Mouse (Mus musculus) megakaryocyte-erythroid progenitor cell, adult 5-6 weeks (primary cell): ENCODE data around the gene Lamtor4. TPM values are rescaled to one million over a fixed set of nuclear protein-coding genes. Genes with fewer than 3 reads are reported as not detected.

Source experiments
- ATAC-seq: replicated peaks from 2 replicates; pipeline ENCODE4 v1.8.0; 2016; ENCODE audit warnings: mild to moderate bottlenecking, inconsistent platforms; ENCODE audit not compliant: severe bottlenecking, poor library complexity, low FRiP score, low TSS enrichment
- total RNA-seq, 2 experiments: library from RNA; stranded (forward) in 1 of 2; stranded (reverse) in 1 of 2; fragments of 200-1000, 215-1000 nt in 1 of 2; fragments of >200 nt in 1 of 2; fragmentation: Nextera tagmentation in 1 of 2; gene quantifications; 2 replicates each; pipeline ENCODE4 v1.2.3; 2014 to 2017

The Lamtor4 gene
- total RNA-seq, 2 experiments from 2014 or later: 28.7 to 30.0 TPM

- ATAC-seq: no peak
Measured at GRCm38 (mm10) chr5:138258542-138258941, 3.3 kb downstream of the Lamtor4 start.

DNA sequence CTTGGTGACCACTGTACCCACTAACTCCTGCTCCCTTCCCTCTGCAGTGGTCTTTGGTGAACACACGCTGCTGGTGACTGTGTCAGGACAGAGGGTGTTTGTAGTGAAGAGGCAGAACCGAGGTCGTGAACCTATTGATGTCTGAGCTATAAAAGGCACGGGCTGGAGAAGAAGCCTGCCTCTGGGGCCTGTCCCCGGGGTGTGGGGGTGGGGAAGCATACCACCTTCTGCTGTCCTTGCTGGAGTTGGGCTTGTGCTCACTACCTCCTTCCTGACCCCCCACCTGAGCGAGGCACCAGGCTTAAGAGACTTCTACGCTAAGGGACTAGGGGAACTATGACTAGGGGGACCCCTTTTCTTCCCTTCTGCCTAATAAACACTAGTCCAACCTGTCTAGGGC is 3.7 kb downstream of the Lamtor4 start:
- no peak for ATAC-seq

DNA sequence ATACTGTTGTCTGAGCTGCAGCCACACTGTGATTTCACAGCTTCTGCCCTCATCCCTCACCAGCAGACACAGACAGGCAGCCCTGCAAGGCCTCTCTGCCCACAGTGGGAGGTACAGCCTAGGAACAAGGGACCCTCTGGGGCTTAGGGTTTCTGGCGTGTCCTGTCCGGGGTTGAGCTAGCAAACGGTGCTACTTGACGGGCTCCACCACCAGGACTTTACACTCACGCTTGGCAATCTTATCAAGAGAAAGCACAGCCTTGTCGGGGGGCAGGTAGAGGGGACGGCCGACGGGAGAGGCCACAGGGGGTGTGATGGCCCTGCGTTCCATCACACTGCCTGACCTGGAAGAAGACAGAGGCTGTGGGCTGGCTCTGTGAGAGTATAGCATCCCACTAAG is 4.8 kb downstream of the Lamtor4 start:
- ATAC-seq: no peak

DNA sequence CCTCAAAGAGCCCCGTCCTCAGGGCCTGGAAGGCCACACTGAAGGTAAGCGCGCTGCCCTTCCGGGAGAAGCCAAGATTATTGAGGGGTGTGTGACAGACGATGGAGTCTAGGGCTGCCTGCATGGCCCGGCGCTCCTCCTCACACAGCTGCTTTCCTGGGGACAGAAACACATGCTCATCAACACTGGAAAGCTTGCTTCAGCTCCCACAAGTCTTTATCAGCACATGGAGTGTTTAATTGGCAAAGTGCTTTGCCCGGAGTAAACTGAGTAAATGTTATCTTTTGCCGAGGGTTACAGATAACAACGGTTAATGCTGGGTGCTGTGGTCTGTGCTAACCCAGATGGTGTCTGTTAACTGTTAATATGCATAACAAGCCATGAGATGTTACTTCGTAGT is 5.6 kb downstream of the Lamtor4 start:
- peak; percentile 55 for ATAC-seq

DNA sequence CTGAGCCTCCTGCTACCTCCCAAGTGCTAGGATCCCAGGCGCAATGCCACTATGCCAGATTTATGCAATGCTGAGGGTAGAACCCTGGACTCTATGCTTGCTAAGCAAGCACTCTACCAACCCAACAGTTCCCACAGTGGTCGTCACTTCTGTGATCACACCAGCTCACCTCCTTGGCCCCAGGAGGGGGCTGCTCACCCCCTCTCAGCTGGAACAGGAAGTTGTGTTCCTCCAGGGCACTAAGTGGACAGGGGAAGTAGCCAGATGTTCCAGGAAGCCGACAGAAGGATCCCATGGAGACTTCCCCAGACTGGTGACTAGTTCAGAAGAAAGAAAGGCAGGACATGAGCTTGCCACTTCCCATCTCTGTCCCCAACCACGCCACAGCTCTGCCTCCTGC is 6.7 kb downstream of the Lamtor4 start:
- no peak for ATAC-seq

DNA sequence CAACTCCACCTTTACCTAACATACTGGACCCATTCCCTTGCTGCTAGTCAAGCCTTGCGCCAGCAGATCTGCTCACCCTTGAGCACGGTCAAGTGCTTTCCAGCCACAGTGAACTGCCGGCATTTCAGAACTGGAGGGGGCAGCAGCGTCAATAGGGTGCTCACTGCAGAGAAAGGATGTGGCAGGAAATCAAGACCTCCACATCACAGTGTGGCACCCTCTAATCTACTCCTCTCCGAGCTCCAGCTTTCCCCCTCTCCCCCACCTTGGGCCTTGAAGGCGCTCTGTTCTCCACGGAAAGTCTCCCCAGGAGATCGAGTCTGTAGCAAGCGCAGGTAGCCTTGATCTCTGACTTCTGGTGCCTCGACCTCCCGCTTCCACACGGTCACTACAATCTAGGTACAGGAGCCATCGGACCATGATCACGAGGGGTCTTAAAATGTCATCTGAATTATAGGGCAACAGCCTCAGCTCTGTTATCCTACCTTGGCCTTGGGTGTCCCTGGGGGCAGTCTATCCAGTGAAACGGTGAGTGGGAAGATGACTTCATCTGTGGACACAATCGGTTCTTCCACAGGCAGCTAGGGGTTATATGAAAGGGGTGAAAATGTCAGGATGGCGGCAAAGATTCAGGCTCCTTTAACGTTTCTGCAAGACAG is 7.4 kb downstream of the Lamtor4 start:
- 0 out of 2 replicates have a peak, but pooled peaks have one; percentile 10 for ATAC-seq

DNA sequence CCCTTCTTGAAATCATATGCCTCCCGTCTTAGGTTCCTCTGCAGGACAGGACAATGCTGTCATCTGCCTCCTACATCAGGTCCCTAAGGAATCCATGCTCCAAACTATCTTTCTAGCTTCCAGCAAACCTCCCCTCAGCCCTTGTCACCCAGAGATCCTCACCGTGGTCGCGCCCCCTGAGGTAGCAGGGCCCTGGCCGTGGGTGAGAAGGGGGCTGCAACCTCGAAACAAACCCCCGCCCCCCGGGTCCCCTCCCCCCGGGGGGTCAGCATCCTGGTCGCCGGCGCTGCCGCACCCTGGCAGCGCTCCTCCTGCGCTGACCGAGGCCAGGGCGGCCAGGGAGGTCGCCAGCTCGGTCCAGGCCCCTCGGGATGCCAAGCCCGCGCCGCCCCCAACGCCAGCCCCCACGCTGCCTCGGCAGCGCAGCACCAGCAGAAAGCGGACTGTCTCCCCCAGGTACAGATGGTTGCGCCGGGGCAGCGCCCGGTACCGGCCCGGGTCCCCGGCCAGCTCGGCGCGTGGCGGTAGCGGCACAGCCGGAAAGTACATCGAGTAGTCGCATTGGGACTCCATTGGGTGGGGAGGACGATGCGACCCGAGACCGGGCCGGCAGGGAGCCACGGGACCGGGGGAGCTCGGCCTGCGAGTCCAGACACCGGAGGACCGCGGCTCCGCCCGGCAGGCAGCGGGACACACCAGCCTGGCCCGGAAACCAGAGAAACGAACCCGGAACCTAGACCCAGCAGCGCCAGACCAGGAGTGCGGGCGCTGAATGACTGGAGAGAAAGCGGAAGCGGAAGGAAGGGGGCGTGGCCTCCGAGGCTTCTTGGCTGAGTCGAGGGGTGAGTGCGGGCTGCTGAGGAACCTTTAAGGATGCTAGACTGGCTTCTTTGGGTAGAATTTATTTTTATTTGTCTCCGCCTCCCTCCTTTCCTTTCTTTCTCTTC is 8.3 kb downstream of the Lamtor4 start, which contains the start of gene BC037034:
Gene BC037034 (minus strand): TSS at position 774 of the 947 bp plus-strand sequence.
- peak; percentile 70 for ATAC-seq

DNA sequence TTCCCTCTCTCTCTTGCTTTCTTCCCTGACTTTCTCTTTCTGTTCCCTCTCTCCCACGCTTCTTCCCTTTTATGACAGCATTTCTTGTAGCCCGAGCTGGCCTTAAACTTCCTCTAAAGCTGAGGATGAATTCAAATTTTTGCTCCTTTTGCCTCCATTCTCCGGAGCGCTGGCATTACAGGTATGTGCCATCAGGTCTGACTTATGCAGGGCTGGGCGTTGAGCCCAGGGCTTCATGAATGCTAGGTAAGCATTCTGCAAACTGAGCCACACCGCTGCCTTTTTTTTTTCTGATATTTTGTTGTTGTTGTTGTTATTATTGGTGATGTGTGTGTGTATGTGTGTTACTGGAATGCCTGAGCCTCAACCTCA is 8.9 kb downstream of the Lamtor4 start:
- ATAC-seq: no peak

GRCm38 (mm10) chr5:138265712-138266111 is 10.4 kb downstream of the Lamtor4 start:
- ATAC-seq: no peak

GRCm38 (mm10) chr5:138267114-138267513 is 11.8 kb downstream of the Lamtor4 start:
- no peak for ATAC-seq

GRCm38 (mm10) chr5:138268980-138269379 is 13.7 kb downstream of the Lamtor4 start:
- no peak for ATAC-seq

DNA sequence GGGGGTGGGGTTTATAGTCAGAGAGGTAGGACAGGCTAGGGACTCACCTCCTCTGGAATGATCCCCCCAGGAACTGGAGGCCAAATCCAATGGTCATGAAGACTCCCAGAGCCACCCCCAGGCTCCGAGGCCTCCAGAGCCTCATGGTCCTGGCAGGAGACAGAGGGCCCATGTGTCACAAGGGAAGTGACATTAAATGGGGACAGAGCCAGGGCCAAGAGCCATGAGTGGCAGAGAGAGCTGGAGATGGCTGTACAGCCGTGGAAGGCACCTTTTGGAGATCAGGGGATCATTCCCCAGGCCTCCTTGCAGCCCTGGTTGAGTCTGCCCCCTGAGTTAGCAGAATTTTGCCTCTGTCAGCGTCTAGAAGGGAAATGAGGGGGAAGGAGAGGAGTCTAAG is 15.9 kb downstream of the Lamtor4 start:
- ATAC-seq: no peak

DNA sequence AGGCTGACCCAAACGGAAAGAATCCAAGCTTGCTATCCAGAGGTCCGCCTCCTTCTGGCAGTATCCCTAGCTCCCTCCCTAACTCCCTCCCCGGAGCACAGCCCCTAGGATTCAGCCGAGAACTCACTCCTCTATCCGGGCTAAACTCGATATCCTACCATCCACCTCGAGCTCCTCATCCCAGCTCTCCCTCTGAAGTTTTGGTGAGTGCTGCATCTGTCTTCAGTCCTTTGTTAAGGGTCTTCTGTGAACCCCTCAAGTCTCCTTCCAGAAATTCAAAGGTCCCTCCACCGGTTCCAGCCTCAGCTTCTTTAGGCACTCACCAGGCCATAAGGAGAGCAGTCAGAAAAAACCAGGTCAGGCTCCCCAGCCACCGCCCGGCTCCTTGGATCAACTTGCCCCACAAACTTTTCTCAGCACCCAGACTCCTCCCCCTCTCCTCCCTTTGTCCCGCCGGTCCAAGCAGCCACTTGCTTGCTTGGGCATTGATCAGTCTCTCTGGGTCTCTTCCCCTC is 17.2 kb downstream of the Lamtor4 start, which contains the start of gene Gal3st4:
Gene Gal3st4 (minus strand): TSS at position 432 of the 515 bp plus-strand sequence.
- no peak for ATAC-seq

DNA sequence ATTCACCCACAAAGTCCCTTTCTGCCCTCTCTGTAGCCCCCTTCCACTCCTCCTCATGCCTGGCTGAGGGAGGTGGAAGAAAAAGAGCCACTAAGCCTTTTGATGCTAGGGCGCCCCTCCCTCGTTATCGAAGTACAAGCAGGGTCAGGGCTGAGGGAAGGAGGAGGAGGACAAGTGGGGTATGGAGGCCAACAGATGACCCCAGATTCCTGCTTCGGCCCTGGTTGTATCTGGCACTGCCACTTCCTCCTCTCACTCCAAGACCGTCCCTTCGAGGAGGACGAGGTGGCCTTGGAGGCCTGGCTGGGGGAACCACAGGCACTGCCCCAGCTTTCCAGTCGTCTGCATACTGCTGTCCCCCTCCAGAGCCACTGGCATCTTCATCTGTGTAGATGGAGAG is 18.9 kb downstream of the Lamtor4 start:
- no peak for ATAC-seq

DNA sequence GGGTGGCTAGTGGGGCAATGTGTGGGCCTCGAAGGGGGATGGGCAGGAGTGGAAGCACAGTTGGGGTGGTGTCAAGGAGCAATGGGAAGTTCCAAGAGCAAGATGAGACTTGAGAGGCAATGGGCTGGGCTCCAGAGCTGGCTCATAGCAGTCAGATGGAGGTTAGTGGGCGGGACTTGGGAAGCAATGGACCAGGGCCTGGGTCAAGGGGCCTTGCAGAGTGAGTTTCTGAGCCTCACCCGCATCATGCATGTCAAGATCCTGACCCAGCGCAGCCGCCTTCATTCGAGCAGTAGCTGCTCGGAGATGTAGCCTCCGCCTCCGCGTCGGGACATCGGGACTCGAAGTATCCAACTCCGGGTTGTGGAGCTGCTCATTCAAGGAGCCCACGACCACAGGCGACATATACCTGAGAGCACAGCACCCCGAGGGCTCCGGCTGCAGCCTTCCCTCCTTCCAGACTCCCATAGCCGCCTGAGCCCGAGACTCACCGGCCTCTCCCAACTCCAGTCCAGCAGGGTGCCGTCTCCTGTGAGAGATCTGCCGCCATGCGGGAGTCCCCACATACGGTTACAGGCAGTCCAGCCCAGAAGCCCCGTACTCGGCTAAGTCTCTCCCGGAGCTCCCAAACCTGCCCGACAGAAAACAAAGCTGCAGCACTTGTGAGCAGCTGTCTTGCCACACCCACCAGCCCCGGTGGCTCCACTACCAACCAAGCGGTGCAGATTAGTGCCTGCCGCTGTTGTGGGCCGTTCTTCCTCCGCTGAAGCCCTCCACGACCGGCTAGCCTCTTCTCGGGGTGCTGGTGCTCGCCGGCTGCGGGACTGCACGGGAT is 20.2 kb downstream of the Lamtor4 start:
- no peak for ATAC-seq

DNA sequence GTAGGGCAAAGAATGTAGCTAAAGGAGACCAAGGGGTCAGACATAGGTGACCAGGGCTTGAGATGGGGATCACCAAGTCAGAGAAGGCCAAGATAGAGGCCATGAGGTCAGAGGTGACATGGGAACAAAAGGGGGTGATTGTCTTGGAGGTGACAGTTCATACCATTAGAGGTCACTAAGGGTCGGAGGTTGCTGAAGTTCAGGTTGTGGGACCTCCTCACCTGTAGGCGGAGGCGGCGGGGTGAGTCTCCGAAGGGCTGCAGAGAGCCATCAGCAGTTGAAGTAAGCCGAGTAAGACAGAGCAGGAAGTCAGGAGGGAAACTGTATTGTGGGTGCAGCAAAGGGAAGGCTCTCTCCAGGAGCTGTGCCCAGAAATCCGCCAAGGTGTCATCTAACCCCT is 22.7 kb downstream of the Lamtor4 start:
- no peak for ATAC-seq

GRCm38 (mm10) chr5:138279585-138280424 is 24.5 kb downstream of the Lamtor4 start, which contains the start of the genes Gm43720, Gpc2 and Stag3:
Gm43720 (minus strand) TSS chr5:138279958.
Gpc2 (minus strand) TSS chr5:138280005.
Stag3 (plus strand) TSS chr5:138280240.
- peak; percentile 96 for ATAC-seq

DNA sequence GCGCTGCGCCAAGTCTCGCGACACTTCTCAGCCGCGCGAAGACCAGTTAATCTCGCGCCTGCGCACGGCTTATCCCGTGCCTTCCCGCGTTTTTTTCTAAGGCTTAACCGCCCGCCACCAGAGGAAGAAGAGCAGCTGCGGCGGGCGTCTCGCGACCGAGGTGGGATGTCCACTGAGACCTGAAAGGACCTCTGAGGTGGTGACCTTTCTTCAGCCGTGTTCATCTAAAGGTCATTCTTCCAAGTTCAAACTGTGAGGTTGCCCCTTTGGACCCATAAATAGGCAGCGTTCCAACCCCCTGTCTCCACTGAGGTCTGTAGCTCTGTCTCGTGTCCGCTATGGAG is 25.1 kb downstream of the Lamtor4 start:
- ATAC-seq: no peak

DNA sequence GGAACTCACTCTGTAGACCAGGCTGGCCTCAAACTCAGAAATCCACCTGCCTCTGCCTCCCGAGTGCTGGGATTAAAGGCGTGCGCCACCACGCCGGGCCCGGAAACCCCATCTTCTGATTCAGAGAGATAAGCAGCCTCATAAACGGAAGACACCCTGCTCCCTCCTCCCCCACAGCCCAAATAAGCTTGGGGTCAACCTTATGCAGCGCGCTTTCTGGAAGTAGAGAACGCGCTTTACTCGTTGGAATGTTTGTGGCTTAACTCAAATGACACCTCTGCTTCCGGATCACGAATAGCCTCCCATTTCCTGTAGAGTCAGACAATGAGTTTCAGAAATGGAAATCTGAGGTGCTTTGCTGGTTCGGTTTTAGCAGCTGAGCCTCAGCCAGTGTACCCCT is 25.5 kb downstream of the Lamtor4 start:
- ATAC-seq: no peak
